Mouse (Mus musculus): ENCODE data around the gene Tead3.

The Tead3 gene

DNA sequence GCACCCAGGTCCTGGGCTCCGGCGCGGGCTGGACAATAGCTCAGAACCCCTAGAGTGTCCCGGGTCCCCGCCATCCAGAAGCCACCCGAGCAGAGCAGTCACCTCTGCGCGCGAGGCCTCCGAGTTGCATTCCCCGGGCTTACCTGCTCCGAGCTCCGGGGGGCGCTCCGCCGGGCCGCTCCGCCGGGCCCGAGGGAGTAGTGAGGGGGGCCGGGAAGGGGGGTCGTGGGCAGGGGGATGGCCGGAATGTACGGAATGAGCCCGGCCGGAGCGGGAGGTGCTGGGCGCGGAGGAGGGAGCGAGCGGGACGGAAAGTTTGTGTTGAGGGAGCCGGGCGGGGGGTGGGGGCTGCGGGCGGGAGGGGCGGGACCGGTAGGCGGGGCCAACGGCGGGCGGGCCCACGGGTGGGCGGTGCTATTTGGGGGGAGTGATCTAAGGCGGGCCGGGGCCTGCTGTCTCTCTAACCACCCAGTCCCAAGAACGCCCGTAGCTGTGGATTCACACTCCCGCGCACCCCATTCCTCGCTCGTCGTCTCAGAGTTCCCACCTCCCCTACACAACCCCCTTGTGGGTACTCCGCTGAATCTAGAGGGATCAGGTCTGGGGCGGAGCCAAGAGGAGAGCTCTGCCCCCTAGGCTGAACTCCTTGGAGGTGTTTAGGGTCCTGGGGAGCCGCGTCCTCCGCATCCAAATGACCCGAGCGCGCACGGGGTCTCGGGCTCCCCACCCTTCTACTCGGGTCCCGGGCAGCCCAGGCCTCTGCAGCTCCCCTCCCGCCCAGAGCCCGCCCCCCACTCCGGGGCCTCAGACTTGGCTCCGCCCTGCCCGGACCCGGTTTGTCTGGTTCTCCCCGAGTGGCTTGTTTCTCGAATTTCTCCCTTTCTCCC, at the start of gene Tead3:
Tead3 (minus strand) TSS at position 352 of the 887 bp plus-strand sequence.
- DNase-seq (ENCODE audit: low read depth) = peak; percentile 71

DNA sequence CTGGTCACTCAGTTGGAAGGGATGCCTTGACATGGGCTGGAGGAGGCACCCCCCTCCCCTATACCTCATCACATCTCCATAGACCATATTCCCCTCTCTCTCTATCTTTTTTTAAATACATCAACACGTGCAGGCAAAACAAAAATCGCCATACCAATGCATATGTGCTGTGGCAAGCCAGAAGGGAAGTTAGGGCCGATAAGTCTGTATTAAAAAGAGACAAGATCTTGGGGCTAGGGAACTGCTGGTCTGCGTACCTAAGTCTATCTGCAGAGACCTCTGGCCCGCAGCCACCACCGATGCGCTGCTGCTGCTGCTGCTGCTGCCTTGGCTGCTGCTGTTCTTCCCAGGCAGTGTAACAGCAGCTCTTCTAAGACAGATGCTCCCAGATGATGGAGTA, 44.4 kb upstream of the Tead3 start:
- no peak for DNase-seq (ENCODE audit: low read depth)

DNA sequence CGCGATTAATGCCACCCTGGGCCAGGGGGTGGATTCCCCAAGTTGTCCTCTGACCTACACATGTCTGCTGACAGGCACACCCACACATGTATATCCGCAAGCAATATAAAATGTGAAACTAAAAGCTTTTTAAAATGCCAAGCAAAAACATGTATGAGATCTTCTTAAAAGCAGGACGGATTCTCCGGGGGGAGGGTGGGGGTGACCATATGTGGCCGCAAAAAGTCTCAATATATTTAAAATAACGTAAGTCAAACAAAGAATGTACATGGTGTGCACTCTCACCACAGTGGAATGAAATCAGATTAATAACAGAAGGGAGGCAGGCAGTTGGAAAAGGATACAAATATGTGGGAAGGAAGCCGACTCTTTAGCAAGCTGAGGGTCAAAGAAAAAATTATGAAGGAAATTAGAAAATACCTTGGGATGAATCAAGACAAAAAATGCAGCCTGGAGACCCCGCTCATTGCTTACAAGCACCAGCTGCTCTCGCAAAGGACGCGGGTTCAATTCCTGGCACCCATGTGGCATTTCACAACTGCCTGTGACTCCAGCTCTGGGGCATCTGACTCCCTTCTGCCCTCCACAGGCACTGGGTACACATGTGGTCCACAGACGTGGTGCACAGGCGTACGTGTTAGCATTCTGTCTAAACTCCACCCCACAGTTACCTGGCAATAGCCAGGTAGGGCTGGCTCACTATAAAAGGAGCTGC, 43.6 kb upstream of the Tead3 start:
- no peak for DNase-seq (ENCODE audit: low read depth)

DNA sequence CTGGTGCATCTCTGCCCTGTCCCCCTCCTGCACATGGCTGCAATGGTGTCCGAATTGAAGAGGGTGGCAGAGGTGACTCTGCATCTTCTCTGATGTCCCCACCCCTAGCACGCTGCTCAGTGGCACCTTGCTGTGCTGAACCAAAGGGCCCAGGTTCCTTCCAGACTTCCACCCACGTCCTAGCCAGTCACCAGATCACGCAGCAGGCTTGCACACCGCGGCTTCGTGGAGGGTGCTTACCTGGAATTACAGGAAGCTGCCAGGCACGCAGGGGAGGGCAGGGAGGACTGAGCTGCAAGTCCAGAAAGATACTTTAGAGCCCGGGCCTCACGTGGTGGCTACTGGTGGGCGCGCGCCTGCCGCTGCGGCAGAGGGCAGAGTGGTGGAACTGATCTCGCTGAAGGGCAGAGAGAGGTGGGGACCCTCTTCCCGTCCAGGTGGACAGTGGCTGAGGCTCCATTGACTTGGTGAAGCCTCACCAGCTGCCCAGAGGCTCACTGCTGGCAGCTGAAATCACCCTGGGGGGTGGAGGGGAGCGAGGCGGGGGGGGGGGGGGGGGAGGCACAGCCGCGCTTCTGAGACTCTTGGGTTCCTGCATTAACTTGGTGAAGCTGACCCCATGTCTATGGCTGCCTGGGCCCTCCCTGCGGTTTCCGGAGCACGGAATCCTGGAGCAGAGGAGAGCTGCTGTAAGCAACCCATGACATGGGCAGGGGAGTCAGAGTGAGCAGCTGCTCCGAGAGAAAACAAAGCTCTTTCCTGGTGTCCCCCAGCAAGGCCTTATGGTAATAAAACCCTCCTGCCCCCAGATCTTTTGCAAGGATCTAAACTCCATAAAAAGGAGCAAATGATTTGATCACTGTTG, 41.2 kb upstream of the Tead3 start:
- DNase-seq (ENCODE audit: low read depth) = no peak

DNA sequence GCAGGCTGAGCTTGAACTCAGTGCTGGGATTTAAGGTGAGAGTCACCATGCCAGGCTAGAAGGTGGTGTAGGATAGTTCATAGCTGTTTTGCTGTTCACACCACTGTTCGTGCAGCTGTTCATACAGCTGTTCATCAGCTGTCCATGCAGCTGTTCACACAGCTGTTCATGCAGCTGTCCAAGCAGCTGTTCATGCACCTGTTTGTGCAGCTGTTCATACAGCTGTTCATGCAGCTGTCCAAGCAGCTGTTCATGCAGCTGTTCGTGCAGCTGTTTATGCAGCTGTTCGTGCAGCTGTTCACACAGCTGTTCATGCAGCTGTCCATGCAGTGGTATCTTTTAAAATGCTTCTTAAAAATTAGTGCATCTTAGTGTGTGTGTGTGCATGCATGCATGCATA, 37.9 kb upstream of the Tead3 start:
- no peak for DNase-seq (ENCODE audit: low read depth)

DNA sequence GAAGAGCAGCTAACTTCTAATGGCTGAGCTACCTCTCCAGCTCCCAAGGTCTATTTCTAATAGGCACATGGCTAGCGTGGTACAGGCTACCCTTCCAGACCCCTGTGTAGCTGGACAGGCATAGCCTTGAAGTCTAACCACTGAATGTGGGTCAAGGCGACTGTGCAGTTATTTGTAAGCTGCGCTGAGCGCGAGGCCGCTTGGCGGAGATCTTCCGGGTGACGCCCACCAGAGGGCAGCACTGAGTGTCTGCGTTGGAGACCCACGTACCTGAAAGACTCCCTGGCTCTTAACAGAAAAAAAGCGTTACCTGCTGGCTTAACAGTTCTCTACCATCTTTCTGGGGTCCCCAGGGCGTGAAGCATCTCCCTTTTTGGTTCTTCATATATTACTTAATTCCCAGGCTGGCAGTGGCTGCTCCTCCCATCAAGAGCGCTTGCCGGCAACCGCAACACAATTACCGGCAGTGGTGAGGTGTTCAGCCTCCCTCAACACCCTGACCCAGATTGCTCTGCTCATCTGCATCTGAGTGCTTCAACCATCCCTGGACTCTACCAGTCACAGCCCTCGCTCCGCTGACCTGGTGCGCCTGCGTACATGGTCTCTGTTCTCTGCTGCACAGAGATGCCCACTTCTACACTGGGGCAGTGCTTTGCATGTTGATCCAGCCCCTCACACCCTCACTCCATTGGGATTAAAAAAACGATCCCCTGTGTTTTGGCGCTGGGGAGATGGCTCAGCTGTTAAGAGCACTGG, 35.7 kb upstream of the Tead3 start:
- peak; percentile 91 for DNase-seq (ENCODE audit: low read depth)

DNA sequence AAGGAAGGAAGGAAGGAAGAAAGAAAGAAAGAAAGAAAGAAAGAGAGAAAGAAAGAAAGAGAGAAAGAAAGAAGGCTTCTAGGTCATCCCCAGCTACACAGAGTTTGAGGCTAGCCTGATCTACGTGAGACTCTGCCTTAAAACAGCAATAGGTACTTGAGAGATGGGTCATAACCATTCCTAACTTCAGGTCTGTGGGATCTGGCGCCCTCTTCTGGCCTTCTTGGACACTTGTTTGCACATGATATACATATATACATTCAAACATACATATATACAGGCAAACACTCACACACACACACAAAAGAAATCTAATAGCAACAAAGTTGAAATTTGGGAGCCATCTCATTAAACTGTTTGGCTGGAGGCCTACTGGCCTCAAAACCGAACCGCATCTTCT, 33.7 kb upstream of the Tead3 start:
- peak; percentile 56 for DNase-seq (ENCODE audit: low read depth)

DNA sequence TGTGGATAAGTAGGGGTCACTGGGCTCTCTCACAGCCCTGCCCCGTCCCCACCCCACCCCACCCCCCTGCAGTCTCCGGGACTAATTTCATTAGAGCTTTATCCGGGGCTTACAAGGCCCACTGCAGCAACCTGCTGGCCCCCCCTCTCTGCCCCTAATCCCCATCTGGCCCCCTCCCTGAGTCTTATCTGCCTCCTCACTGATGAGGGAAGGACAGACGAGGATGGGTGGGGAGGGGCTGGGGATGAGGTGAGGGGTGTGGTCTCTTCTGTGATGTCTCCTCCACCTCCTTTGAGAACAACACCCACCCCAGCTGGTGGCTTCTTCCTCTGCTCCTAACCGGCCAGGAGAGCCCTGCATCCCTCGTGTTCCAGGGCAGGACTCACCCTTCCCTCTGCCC, 29.6 kb upstream of the Tead3 start:
- no peak for DNase-seq (ENCODE audit: low read depth)

DNA sequence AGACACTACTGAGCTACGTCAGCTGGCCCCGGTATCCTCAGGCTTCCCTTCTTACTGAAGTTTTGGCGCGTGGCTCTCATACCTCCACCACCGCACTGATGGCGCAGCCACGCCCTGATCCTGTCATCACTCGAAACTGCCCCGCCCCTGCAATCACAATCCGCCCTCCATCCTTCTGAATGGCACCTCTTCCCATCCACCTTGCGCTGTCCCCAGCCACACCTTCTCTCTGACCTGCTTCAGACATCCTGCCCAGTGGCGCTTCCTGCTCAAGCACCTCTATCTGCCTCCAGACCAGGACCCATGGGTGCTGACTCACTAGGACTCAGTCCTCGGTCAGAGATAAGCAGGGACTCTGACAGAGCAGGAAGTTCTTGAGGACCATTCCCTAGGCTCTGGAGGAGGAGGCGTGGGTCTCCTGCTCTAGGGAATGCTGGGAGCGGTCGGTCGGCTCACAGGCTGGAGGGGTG, 25.0 kb upstream of the Tead3 start:
- peak; percentile 53 for DNase-seq (ENCODE audit: low read depth)

DNA sequence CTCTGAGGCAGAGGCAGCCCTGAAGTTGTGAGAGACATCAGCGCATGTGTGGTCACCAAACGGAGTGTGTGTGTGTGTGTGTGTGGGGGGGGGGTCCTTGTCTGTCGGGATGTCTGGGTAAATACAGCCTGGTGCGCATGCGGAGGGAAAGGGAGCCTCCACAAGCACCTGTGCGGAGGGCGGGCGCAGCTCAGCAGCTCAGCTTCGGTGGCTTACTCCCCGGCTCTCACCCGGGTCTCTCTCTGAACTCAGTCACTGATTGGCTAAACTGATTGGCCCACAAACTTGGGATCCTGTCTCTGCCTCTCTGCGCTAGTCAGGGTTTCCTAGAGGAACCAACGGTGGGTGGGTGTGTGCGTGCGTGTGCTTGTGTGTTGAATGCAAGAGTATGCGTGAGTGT, 23.9 kb upstream of the Tead3 start:
- DNase-seq (ENCODE audit: low read depth) = no peak

DNA sequence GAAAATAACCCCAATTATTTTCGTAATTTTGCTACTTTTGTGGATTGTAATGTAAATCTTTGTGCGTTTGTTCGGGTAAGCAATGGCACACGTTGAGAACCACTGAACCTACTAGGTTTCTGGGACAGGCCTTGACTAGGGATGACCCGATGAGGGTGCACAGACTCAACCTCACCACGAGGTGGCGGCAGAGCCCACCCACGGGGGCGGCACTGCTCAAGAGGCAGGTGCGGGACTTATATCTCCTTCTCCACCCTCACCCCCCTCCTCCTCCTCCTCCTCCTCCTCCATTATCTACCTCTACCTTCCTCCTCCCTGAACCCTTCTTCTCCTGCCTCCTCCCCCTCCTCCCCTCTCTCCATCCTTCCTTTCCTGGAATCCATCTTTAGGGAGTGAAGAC, 23.2 kb upstream of the Tead3 start:
- peak; percentile 74 for DNase-seq (ENCODE audit: low read depth)

DNA sequence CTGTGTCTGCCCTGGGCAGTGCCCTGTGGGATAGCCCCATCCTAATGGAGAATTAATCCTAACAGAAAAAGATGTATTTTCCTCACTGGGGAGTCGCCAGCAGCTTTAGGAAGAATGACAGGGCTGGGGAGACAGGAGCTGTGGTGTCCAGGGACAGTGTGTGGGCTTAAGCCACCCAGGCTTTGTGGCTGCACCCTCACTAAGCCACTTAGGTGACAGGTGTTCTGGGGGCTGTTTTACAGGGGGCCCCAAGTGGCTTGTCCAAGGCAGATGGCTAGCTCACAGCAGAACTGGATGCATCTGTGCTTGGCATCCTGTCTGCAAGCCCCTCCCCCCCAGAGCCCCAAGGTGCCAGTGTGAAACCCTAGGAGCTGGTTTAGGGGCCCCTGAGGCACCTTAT, 21.3 kb upstream of the Tead3 start:
- no peak for DNase-seq (ENCODE audit: low read depth)

DNA sequence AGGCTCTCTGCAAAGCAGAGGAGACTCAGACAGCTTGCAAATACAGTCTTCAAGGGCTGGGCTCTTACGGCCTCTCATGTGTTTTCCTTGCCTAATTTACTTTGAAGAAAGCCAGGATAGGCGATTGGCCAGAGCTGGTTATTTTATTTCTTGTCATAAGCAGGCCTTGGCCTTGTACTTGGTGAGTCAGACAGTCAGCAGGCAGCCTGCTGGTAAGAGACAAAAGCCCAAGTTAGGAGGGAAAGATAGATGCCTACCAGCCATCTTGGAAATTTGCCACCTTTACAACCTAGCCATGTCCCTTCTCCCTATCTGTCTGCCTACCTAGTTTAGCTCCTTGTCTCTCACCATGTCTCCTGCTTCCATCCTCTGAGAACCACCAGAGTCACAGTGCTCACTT, 20.7 kb upstream of the Tead3 start:
- no peak for DNase-seq (ENCODE audit: low read depth)

DNA sequence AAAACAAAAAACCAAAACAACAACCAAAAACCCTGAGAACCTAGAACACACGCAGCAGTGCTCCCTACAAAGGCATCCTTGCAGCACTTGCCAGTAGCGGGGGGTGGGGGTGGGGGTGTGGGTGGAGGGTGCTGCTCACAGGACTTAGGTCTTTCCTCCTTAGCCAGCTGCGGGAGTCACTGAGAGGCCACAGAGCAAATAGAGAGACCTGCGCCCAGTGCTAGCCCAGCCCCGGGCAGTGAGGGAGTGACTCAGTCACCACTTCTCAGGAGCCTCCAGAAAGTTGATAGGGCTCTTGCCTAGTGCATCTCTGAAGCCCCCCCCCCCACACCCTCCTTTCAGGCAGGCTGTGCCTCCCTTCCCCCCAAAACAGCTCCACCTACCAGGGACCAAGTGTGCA, 18.4 kb upstream of the Tead3 start:
- no peak for DNase-seq (ENCODE audit: low read depth)

DNA sequence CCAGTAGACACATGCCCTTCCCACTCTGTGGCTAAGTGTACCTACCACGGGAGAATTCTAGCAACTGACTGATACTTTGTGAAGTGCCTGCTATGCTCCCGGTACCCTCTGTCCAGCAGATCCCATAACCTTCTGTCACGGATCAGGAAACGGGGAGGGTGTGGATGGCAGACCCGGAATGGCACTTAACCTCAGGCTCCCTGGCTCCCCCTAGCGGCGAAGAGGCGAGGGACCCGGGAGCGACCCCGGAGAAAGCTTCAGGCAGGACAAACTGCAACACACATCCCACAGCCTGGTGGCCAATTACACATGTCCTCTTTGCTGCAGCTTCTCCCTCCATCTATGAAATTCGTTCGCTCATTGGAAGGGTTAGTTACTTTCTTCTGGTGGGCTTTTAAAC, 17.8 kb upstream of the Tead3 start:
- peak; percentile 83 for DNase-seq (ENCODE audit: low read depth)

DNA sequence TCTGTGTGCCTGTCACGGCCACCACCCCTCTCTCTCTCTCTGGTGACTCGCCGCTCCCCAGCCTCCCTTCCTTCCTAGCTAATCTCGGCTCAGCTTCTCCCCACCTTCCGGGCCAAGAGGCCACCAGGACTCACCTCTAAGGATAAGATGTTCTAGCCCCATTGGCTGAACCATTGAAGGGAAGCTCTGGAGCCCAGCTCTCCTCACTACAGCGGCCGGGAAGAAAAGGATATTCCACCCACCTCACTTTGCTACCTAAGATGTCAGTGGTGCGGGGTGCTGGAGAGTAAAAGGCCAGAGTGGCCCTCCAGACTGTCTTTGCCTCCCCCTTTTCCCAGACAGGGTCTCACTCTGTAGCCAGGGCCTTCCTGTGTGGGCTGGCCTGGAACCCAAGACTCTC, 14.5 kb upstream of the Tead3 start, which contains the start of gene Tulp1:
Tulp1 (minus strand) TSS at position 101 of the 400 bp plus-strand sequence.
- DNase-seq (ENCODE audit: low read depth) = no peak

DNA sequence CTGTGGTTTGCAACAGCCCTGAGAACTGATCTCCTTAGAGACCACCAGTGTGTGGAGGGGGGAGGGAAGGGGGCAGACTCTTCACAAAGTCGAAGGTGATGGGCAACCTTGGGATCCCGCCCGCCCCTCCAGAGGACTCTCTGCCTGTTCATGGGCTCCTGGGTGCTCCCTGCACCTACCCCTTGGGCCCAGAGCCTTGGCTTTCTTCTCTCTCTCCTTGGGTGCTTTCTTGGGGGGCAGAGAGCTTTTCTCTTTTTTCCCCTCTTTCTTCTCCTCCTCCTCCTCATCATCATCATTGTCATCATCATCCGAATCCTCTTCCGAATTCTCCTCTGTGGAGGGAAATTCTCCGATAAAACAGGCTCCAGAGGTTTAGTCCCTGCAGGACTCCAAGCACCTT, 12.9 kb upstream of the Tead3 start:
- no peak for DNase-seq (ENCODE audit: low read depth)

DNA sequence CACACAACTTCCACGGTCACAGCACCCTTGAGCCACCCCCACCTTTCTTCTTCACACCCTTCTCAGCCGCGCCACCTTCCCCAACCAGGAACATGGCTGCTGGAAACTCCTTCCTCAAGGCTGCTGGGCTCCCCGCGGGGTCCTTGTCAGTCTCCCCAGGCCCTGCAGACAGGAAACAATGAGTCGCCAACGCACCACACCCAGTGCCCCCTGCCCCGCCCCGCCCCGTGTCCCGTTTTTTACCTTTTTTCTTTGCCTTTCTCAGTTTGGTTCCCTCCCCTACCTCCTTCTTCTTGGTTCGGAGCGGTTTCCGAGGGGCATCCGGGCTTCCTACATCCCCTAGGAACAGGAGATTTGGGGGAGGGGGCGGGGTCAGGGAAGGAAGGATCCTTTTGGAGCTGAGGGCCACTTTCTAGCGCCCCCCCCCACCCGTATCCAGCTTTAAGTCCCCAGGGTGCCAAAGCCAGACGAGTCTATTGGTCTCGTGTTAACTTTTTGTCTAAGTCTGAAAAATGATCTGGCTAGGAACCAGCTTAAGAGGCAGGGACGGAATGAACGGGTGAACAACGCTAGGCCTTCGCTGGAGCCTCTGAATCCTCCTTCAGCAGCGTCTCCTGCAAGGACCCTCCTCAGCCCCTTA, 12.2 kb upstream of the Tead3 start:
- DNase-seq (ENCODE audit: low read depth) = no peak

DNA sequence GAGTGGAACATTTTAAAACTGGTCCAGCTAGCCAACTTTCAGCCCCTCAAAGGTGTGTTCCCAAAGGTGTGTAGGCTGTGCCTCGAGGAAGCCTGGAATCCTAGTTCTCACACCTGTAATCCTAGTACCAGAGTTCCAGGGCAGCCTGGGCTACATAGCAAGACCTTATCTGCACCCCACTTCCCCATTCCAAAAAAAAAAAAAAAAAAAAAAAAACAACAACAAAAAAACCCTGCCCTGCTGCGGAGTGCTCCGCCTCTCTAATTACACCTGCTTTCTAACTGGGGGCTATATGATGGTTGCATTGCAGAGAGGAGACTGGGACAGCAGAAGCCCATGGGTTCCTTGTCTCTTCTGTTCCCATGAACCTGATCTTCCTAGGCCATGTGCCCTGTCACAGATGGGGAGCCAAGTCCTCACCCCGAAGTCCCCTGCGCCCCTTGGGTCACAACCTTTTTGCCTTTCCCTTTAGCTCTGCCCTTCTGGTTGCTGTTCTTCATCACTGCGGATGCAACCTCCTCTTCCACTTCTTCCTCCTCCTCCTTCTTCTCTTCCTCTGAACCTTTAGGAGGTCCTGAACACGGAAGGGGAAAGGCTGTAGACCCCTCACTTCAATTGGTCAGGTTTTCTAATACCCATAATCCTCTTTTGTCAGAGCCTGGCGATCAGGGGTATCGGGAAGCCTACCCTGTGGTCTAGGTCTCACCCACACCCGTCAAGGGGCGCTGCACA, 11.5 kb upstream of the Tead3 start:
- no peak for DNase-seq (ENCODE audit: low read depth)

DNA sequence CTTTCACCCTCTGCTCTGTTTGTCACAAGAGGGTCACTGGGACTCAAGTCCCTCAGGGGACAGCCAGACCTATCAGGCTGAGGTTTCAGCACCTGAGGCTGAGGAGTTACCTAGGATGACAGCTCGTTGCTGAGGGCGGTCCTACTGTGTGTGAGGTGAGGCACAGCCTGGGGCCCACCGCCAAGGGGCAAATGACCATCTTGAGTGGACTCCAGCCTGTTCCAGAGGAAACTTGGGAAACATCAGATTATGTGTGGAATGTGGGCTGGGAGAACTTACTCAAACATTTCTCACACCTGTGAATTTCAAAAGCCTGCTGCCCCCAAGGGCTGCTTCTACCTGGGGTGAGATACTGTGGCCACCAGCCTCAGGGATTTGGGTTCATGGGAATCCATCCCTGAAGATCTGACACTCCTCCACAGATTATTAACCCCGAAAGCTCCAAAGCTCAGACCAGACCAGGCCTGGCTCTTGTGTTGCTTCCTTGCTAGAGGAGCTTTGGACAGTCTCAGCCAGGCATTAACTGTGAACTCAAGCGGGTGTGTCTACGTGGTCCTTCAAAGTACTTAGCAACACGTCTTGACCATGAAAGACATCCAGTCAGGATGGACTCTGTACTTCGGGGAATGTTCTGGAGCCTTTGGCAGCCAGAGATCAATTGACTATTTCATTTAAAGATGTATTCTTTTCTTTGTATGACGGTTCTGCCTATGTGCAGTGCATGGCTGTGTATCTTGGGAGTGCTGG, 10.1 kb upstream of the Tead3 start:
- DNase-seq (ENCODE audit: low read depth) = no peak
